Mouse (Mus musculus) kidney, adult 11 months (tissue): ENCODE measurements at regions not wholly inside any gene's neighbourhood (a gene's known extent, or its start where the extent isn't known, plus 50 kb on each side); places are given as distances from the start of the nearest gene placed in this dataset.

Experiments used
- DNase-seq: peaks from one replicate; pipeline ENCODE4 v3.0.0; 2022

GRCm38 (mm10) chr9:94589672-94590071 lies 51.8 kb upstream of the 1190002N15Rik start:
- no peak for DNase-seq

- no peak for DNase-seq
Measured at GRCm38 (mm10) chr9:94604993-94605392, 64.7 kb upstream of the Slc9a9 start.

- peak; percentile 5 for DNase-seq
Measured at GRCm38 (mm10) chr9:94606422-94606821, 63.3 kb upstream of the Slc9a9 start.

GRCm38 (mm10) chr9:94607011-94607749 lies 62.5 kb upstream of the Slc9a9 start:
- DNase-seq = no peak

- DNase-seq = no peak
Measured at GRCm38 (mm10) chr9:94607750-94608106, 62.0 kb upstream of the Slc9a9 start.

GRCm38 (mm10) chr9:94610101-94610500 lies 59.6 kb upstream of the Slc9a9 start:
- no peak for DNase-seq

- no peak for DNase-seq
Measured at GRCm38 (mm10) chr9:94610600-94611337, 58.9 kb upstream of the Slc9a9 start.

GRCm38 (mm10) chr9:94613891-94614671 lies 55.6 kb upstream of the Slc9a9 start:
- no peak for DNase-seq

- DNase-seq = no peak
Measured at GRCm38 (mm10) chr9:94615205-94615604, 54.5 kb upstream of the Slc9a9 start.

GRCm38 (mm10) chr9:94618079-94618786 lies 51.5 kb upstream of the Slc9a9 start:
- DNase-seq = no peak
